Mouse (Mus musculus) thymus, adult 18-20 months (tissue): Measurements from ENCODE around the gene Traf3ip3.

Experiments used
- DNase-seq, 2 experiments: peaks; one replicate each; pipeline ENCODE4 v3.0.0; 2022; ENCODE audit warnings: mixed read lengths in 2 of 2

Traf3ip3 gene

DNA sequence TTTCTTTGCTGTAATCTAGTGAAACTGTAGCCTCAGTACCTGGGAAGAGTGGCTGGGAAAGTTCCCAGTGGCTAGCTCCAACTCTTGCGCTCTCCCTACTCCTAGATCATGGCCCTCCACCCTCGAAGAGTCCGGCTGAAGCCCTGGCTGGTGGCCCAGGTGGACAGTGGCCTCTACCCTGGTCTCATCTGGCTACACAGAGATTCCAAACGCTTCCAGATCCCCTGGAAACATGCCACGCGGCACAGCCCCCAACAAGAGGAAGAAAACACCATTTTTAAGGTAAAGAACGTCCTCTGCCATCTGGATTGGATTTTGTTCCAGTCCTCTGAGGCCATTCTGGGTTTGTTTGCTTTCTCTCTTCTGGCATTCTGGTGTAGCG lies 44.4 kb downstream of the Traf3ip3 start:
- DNase-seq: no peak

DNA sequence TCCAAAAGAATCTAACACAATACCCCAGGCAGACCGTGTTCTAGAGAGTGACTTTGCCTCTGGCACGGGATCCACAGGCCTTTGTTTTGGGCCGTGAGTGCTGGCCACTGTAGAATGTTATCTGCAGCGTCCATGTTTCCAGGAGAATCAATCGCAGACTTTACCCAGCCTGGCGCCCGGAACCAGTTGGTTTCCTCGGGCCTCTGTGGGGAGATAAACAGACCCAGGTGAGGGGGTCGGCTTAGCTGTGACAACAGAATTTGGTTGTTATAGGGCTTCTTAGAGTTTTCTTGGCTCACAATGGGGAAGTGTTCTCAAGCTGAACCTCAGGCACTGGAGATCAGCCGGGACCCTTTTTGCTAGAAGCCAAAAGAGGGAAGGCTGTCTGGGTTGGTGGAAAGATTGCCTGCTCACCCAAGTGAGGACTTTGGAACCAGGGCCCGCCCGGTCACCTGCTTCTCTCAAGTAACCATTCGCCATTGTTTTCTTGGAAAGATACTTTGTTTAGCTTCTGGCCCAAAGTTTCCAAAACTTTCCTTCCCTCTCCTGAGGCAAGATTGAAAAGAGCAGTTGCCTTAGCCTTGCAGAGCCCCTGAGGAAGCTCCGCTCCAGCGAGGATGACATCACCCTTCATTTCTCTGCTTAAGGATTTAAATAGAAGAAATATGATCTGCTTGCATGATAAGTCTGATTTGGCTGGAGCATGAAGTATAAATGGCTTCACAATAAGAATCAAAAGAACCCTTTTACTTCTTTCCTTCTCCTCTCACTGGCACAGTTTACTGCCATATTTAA lies 45.0 kb downstream of the Traf3ip3 start:
- no peak for DNase-seq

DNA sequence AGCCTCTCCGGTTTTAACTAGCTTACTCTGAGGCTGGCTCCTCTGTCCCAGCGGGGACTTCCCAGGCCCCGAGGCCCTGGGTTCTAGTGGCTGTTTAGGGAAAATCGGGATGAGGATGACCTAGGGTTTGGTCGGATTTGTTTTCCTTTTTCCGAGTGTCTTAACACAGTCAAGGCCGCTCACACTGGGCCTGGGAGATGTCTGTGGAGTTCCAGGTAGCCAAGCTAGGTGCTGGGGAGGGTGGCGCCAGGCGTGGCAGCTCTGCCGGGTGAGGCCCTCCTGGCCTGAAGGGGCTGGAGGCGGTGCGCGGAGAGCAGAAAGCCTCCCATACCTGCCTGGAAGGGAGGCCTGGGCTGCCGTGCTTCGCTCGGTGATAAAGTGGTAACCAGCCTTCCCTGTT lies 47.9 kb downstream of the Traf3ip3 start:
- no peak for DNase-seq

DNA sequence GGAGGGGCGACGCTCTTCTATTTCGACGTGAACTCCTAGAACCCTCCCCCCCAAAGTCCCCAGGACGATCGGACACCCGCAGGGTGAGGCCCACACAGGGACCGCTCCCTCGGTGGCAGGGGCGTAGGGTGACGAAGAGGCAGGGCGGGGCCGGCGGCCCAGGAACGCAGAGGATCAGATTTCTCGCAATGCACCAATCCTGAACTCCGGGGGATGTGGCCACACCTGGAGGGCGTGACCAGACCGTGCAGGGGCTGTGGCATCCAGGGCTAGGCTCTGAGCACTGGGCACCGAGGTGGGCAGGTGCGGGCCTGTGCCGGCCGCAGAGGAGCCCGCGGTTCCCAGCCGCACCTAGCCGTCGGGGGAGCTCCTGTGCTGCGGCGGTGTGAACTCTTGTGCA lies 48.6 kb downstream of the Traf3ip3 start, which contains the start of gene Irf6:
Irf6 (plus strand) TSS at position 240 of the 400 bp plus-strand sequence.
- peak; percentile 53 to 72 for DNase-seq

DNA sequence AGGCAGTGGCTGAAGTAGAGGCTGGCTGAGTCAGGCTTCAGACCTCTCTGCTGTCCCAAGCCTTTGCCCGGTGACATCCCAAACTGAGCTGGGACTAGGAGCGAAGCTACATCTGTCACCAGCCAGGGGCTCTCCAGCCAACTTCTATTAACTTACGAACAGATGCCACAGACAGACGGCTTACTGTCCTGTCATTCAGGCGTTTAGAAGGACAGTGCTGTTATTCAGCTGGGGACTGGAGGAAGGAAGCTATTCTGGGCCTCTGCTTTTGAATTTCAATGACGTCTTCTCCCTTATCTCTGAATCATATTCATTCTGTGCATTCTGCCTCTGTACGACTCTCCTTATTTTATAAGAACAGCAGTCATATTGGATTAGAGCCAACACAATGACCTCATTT lies 50.4 kb downstream of the Traf3ip3 start:
- DNase-seq: no peak

DNA sequence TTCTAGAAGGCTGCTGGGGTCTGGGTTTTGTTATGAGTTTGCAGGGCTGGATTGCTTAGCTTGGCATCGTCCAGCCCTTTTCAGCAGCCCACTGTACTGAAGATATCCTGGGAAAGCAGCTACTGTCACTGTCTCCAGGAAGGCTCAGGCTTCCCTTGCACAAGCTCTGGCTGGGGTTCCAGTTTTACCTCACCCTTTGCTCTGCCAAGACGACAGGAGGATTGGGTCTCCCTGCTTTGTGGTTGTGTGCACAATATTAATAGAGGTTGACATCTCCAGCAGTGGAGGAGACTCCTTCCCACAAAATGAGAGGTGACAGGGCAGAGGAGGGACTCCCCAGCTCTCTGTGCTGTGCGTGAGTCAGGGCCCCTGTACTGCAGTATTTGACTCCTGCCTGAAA lies 52.3 kb downstream of the Traf3ip3 start:
- DNase-seq: no peak

DNA sequence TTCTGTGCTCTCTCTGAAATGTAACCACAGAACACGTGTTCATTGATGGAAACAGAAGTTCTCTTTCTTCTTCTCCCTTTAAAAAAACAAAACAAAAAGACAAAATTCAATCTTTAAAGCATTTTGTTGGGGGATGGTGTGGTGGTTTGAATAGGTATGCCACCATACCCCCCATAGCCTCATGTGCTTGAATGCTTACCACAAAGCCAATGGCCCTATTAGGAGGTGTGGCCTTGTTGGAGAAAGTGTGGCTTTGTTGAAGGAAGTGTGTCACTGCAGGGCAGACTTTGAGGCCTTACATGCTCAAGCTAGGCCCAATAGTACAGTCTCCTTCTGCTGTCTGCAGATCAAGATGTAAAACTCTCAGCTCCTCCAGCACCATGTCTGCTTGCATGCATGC lies 55.1 kb downstream of the Traf3ip3 start:
- DNase-seq: peak in 1 of 2 experiments; percentile 45

DNA sequence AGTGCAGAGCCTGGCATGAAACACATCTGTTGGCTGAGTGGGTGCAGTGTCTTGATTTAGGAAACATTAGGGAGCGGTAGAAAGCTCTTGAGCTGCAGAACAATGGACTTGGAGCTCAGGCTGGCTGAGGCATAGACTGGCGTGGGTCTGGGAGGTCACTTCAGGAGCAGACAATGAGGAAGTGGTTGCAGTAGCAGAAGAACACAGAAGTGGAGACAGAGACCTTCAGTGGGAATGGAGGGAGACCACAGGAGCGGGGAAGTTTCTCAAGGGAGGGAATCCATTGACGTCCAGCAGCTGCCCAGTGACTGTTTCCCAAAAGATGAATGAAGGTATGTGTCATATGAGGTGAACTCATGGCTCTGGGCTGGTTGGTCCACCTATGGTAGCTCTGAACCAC lies 56.4 kb downstream of the Traf3ip3 start:
- DNase-seq: no peak

DNA sequence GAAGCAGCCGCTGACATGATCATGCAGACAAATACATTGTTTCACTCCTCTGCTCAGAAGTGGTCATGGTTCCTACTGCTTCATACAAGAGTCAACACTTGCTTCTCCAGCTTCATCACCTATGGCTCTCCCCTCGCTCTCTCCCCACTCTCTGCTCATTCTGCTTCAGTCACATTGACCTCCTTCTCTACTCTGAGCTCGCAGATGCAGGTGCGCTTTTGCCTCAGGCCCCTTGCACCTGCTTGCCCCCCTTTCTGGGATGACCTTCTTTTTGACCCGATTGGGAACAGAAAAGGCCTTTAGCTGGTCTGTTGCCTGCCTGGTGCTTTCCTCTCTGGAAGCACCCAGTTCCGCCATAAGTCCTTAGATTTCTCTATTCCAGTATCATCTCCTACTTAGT lies 57.0 kb downstream of the Traf3ip3 start:
- peak; percentile 69 to 83 for DNase-seq

DNA sequence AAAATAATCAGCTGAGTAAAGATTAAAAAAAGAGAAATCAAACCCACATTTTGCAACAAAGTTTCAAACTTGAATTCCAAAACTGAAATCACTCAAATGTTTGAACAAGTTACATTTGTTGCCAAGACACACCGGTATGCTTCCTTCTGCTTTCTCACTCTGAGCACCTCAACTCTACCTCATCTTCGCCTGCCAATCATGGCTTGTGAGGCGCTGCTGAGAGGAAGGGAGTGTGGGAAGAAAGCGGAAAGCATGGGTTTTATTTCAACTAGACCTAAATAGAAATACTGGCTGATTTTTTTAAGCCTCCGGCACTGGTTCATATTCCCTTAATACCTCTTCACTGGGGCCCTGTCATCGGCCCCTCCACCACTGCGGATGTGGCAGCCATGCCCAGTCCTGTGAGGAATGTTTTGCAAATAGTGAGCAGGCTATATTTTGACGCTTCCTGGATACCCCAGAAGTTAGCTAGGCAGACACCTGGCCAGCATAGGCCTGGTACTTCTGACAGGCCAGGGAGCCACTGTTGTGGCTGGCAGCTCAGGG lies 58.9 kb downstream of the Traf3ip3 start:
- DNase-seq: peak in 1 of 2 experiments; percentile 37

DNA sequence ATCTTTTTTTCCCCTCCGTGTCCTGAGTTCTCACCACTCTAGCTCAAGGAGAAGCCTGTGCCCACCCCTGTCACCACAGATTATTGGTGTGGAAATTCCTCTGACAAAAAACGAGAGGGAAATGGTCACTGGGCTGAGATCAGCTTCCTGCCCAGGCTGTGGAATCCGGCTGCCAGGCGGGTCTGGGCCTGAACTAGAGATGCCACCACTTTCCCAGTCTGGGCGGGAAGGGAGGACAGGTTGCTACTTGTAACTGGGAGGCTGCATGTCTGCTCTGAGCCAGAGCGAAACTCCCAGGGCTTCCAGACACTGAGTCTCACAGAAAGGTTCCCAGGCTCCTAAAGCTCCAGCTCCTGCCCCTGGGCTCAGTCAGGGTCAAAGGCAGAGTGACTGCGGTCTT lies 60.4 kb downstream of the Traf3ip3 start:
- DNase-seq: no peak

DNA sequence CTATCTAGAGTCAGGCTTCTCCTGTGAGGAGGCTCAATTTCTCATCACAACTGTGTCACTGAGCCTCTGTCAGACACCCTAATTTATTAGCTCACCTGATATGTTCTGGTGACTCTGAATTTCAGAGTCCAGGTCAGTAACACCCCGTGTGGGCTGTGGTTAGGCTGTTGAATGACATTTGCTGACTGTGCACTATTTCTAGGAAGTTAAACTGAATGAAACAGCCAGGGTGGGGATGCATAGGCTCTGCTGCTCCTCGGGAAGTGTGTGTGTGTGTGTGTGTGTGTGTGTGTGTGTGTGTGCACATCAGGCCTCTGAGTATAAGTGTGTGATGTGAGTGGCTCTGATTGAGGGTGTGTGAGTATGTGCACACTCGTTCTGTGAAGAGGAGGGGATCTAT lies 62.8 kb downstream of the Traf3ip3 start:
- no peak for DNase-seq

DNA sequence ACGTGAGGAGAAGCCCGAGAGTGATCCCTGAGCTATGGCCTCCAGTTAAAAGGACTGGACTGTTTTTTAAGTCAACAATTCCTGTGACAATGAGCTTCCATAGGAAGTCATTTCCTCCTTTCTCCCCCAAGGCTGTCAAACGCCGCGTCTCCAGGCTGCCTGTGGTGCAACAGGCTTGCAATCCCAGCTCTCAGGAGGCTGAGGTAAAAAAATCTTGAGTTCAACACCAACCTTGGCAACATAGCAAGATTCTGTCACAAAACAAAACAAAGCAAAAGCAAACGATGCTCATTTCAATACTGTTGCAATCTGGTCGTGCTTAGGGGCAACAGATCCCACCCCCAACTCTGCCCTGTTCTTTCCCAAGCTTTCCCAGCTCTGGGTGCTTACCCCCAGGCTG lies 63.4 kb downstream of the Traf3ip3 start:
- DNase-seq: no peak

DNA sequence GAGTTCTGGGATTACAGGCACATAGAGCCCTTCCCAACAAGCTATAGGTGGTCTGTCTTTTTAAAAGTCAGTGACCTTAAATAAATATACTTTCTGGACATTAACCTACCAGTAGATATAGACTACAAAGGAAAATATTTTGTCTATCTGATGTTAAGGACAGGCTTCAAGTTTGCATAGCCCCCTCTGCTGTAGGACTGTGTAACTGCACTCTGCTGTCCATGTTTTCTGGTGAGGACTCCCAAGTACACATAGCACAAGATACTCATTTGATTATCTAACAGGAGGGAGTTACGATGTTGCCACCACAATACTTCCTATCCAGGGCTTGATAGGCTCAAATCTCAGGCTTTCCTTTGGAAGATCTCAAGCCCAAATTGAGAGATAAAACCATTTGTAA lies 67.8 kb downstream of the Traf3ip3 start:
- no peak for DNase-seq

DNA sequence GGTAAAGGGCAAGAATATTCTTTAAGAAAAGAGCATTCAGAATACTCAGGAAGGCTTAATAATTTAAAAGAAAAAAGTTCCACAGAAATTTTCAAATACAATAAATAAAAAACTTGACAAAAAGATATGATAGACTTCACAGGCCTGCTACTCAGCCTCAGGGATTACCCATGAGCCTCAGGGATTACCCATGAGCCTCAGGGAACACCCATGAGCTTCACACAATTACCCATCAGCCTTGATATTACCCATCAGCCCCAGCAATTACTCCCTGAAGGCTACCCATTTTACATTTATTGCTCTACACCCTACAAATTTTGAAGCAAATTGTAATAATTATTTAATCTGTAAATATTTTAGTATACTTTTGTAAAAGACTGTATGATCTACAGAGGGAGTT lies 69.1 kb downstream of the Traf3ip3 start:
- no peak for DNase-seq

DNA sequence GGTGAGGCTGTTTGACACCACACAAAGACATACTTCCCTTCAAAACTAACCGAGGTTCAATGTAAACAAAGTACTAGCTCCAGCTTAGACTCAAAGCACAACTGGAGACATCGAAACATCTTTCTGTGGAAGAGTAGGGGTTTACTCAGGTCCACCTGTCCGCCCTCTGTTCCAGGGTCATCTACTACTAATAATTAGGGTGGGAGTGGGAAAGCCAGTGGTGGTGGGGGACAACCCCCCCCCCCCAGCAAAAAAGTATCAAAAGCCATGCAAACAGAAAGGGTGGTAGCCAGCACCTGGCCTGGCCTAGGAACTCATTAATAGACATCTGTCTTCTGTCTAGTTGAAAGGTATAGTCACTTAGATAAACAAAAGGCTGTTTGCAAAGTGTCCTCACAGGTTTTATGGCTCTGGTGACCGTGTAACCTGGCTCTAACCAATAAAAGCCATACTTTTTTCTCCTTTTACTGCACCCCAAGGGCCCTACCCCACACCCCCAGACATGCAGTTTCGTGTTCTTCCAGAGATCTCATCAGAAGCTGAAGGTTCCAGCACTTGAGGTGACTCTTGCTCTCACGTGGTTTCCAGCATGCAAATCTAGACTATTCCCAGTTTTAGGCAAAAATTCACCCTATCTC lies 70.1 kb downstream of the Traf3ip3 start:
- DNase-seq: no peak

DNA sequence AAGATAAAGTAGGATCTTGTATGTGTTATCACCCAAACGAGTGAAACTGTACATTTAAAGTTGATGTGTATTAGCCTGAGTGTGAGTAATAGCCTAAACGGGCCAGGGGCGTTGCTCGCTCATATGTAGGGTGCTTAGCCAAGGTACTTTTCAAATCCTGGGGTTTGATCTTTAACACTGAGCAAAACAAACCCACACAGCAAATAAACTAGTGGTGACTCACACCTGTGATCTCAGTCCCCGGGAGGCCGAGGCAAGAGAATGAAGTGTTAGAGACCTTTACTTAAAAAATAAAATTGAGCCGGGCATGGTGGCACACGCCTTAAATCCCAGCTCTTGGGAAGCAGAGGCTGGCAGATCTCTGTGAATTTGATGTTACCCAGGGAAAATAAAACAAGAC lies 70.7 kb downstream of the Traf3ip3 start:
- no peak for DNase-seq

DNA sequence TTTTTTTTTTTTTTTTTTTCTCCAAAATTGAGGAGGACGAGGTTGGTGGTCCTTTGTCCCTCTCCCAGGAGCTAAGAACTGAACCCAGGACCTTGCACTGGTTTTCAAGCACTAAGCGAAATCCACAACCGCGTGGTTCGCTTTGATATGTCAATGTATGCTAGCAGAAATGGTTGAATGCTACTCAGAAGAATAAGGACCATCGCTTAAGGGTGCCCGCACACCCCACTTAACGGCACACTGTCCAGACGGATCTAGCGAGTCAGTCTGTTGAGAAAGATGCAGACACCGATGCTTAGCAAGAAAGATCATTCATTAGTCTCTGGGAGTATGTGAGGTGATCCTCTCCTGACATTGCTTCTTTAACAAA lies 71.1 kb downstream of the Traf3ip3 start:
- DNase-seq: peak in 1 of 2 experiments; percentile 41

DNA sequence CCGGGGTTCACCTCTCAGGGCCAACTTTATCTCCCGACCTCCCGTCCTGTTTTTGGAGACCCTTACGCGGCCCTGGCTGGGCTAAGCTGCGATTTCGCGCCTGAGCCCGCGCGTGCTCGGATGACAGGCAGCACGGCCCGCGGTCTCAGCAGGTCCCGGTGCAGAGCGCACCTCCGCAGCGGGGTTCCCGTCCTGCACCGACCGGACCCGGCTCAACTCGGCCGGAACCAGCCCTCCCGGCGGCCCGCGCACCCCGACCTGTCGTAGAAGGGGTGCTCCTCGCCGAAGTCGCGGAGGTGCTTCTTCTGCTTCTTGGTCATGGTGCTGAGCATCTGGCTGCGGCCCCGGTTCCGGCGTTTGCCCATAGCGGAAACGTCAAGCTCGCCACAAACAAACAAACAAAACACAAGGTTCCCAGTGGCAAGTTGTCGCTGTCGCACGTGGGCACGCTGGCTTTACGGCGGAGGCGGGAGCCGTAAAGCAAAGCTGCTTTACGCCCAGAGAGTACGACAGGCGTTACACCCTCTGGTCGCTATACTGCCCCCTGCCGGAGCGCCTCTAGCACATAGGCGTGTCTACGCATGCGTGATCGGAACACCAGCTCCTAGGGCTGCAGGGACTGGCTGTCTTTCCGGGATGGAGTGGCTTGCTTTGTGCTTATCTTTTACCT lies 71.6 kb downstream of the Traf3ip3 start, which contains the start of gene Diexf:
Diexf (minus strand) TSS at position 487 of the 670 bp plus-strand sequence.
- peak; percentile 90 to 95 for DNase-seq

DNA sequence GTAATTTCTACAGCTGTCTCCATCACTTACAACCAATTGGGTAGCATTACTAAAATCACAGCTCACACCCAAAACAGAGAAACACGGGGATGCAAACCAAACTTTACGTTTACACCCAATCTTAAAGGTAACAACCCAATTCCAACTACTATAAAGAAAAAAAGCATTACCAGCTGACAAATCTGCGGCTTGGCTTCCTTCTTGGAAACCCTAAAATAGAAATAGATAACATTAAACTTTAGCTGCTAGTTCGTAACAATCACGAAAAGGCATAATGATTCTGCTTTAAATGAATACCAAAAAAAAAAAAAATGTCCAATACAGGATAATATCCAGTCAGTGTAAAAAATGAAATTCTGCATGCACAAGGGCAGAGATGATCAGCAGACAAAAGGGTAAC lies 72.2 kb downstream of the Traf3ip3 start:
- DNase-seq: no peak

DNA sequence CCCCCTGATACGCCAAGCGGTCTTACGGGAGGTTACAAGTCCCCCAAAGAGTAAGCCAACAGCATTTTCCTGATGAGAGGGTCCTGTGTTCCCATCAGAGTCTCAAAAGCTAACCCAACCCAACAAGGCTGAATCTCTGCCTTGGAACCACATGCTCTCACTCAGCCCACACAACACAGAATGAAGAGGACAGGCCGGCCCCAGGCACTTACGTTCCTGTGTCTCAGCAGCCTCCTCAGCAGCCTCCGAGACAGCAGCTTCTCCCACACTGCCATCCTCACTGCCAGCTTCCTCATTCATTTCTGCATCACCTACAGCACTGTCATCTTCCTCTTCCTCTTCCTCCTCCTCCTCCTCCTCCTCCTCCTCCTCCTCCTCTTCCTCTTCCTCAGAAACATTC lies 73.4 kb downstream of the Traf3ip3 start:
- DNase-seq: no peak

DNA sequence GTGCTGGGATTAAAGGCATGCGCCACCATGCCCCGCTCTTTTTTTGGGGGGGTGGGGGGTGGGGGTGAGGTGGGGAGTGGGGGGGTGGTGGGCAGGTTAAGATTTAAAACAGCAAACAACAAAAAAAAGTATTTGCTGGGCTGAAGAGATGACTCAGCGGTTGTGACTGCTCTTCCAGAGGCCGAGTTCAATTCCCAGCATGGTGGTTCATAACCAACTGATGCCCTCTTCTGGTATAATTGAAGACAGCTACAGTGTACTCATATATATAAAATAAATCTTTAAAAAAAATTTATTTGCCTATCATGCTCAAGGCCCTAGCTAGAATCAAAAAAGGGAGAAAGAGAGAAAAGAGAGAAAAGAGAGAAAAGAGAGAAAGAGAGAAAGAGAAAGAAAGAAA lies 75.7 kb downstream of the Traf3ip3 start:
- no peak for DNase-seq
